Mouse (Mus musculus) hindbrain, postnatal 0 days (tissue): ENCODE measurements around the gene Gm21970. TPM values are rescaled to one million over a fixed set of nuclear protein-coding genes. Genes with fewer than 3 reads are reported as not detected.

Source experiments
- ATAC-seq: fragments of 200-750 bp; cut with Nextera tagmentation; 2 replicates; pipeline ENCODE4 v1.8.0; 2017; ENCODE audit warnings: mild to moderate bottlenecking, moderate TSS enrichment, moderate library complexity
- DNase-seq: peaks from one replicate; pipeline ENCODE4 v3.0.0-alpha.2; 2015; ENCODE audit warnings: low spot score
- H3K27ac ChIP-seq: fragments of 300-500 bp; sonication (generic); 2 replicates; pipeline ENCODE4 v1.5.1; 2014; ENCODE audit warnings: mild to moderate bottlenecking
- H3K27me3 ChIP-seq: fragments of 300-500 bp; sonication (generic); 2 replicates; pipeline ENCODE4 v1.6.1; 2014; ENCODE audit warnings: low read length, mixed read lengths; ENCODE audit not compliant: insufficient read depth
- H3K36me3 ChIP-seq: fragments of 300-500 bp; sonication (generic); 2 replicates; pipeline ENCODE4 v1.6.1; 2014; ENCODE audit warnings: low read length, mixed read lengths; ENCODE audit not compliant: insufficient read depth
- H3K4me1 ChIP-seq: fragments of 300-500 bp; sonication (generic); 2 replicates; pipeline ENCODE4 v1.6.1; 2014; ENCODE audit warnings: antibody characterized with exemption, low read length, mixed read lengths; ENCODE audit not compliant: insufficient read depth
- H3K4me2 ChIP-seq: fragments of 300-500 bp; sonication (generic); 2 replicates; pipeline ENCODE4 v1.6.1; 2014; ENCODE audit warnings: low read depth, mild to moderate bottlenecking, low read length, moderate library complexity, mixed read lengths
- H3K4me3 ChIP-seq: fragments of 300-500 bp; sonication (generic); 2 replicates; pipeline ENCODE4 v1.5.1; 2014; ENCODE audit warnings: low read length
- H3K9ac ChIP-seq: fragments of 300-500 bp; sonication (generic); replicated peaks from 2 replicates; pipeline ENCODE4 v1.6.1; 2014; ENCODE audit warnings: mild to moderate bottlenecking, low read length, moderate library complexity, mixed read lengths
- H3K9me3 ChIP-seq: fragments of 300-500 bp; sonication (generic); 2 replicates; pipeline ENCODE4 v1.6.1; 2016; ENCODE audit warnings: low read length, mixed read lengths
- CTCF ChIP-seq: IDR thresholded peaks from 2 replicates; pipeline ENCODE4 v1.5.1; 2016; ENCODE audit warnings: antibody characterized with exemption, control low read depth, low read depth
- WGBS: fragments of 180-500 bp; shearing (Covaris S2); extraction: QIAGEN DNeasy Blood & Tissue Kit; methylation state at CpG from one replicate; pipeline ENCODE4 v1.1.7; 2014; 5-methylcytosine and 5-hydroxymethylcytosine counted together
- polyA plus RNA-seq: library from polyadenylated mRNA; unstranded; fragments of >200 nt; fragmentation: Nextera tagmentation; extraction: Ambion mirVana; gene quantifications from 2 replicates; pipeline ENCODE4 v1.2.1, GENCODE M21; 2015
- total RNA-seq: library from RNA; depleted of rRNA; stranded (reverse); fragments of >200 nt; gene quantifications from 2 replicates; pipeline ENCODE4 v1.2.3, GENCODE M21; 2014

Gene Gm21970
- total and polyA plus RNA-seq, 2 experiments from 2014 or later, result not detected

GRCm38 (mm10) chr16:91358555-91358954, 33.0 kb upstream of the Gm21970 start:
- Histone ChIP-seq H3K4me3 (no peak overlapping the region), H3K27me3 (no peaks in the 10 kb centered on the region), H3K36me3 (no peaks in the 10 kb centered on the region), H3K4me2 (no peak overlapping the region), H3K9ac (no peak overlapping the region), H3K27ac (no peak overlapping the region), H3K9me3 (no peaks in the 10 kb centered on the region), H3K4me1 (no peaks in the 10 kb centered on the region)
- ATAC-seq (peak; percentile 31; the same call in 1 of the 2 replicates), DNase-seq (peak; percentile 91)
- TF ChIP-seq CTCF, result peak; percentile 81
- WGBS, result 35% methylated on average over 8 of the region's 8 CpGs

- no peak for ATAC-seq
- 92% methylated on average over 13 of the region's 13 CpGs for WGBS
- no peaks in the 10 kb centered on the region for H3K27me3 ChIP-seq
- no peak overlapping the region for H3K27ac ChIP-seq
- no peak overlapping the region for H3K4me2 ChIP-seq
- no peaks in the 10 kb centered on the region for H3K4me1 ChIP-seq
- H3K36me3 ChIP-seq, result no peaks in the 10 kb centered on the region
- no peak overlapping the region for H3K4me3 ChIP-seq
- no peak overlapping the region for H3K9ac ChIP-seq
- no peaks in the 10 kb centered on the region for H3K9me3 ChIP-seq
- DNase-seq, result no peak
- TF ChIP-seq CTCF, result no peak
Observed at GRCm38 (mm10) chr16:91359531-91359930, 32.0 kb upstream of the Gm21970 start.

- Histone ChIP-seq H3K36me3 (no peaks in the 10 kb centered on the region), H3K9ac (no peak overlapping the region), H3K27me3 (no peaks in the 10 kb centered on the region), H3K4me1 (no peaks in the 10 kb centered on the region), H3K4me3 (no peak overlapping the region), H3K4me2 (no peak overlapping the region), H3K9me3 (no peaks in the 10 kb centered on the region), H3K27ac (no peak overlapping the region)
- DNase-seq, result no peak
- 62% methylated on average over 3 of the region's 3 CpGs for WGBS
- no peak for ATAC-seq
- no peak for TF ChIP-seq CTCF
Observed at GRCm38 (mm10) chr16:91360162-91360561, 31.4 kb upstream of the Gm21970 start.

- H3K4me3 ChIP-seq, result no peak overlapping the region
- 77% methylated on average over 2 of the region's 2 CpGs for WGBS
- no peak overlapping the region for H3K9ac ChIP-seq
- no peaks in the 10 kb centered on the region for H3K36me3 ChIP-seq
- no peak for TF ChIP-seq CTCF
- H3K4me2 ChIP-seq, result no peak overlapping the region
- DNase-seq (no peak), ATAC-seq (no peak)
- H3K4me1 ChIP-seq, result no peaks in the 10 kb centered on the region
- H3K27ac ChIP-seq, result no peak overlapping the region
- no peaks in the 10 kb centered on the region for H3K27me3 ChIP-seq
- no peaks in the 10 kb centered on the region for H3K9me3 ChIP-seq
Observed at GRCm38 (mm10) chr16:91362006-91362405, 29.5 kb upstream of the Gm21970 start.

GRCm38 (mm10) chr16:91362616-91363272, 28.8 kb upstream of the Gm21970 start:
- ATAC-seq (no peak), DNase-seq (no peak)
- Histone ChIP-seq H3K36me3 (no peaks in the 10 kb centered on the region), H3K27me3 (no peaks in the 10 kb centered on the region), H3K27ac (peak overlapping the region; percentile 15; the same call in 1 of the 2 replicates), H3K4me2 (no peak overlapping the region), H3K4me3 (no peak overlapping the region), H3K9me3 (no peaks in the 10 kb centered on the region), H3K4me1 (no peaks in the 10 kb centered on the region), H3K9ac (no peak overlapping the region)
- no peak for TF ChIP-seq CTCF
- 44% methylated on average over 12 of the region's 12 CpGs for WGBS

GRCm38 (mm10) chr16:91363483-91363882, 28.0 kb upstream of the Gm21970 start:
- 28% methylated on average over 3 of the region's 3 CpGs for WGBS
- no peak overlapping the region for H3K9ac ChIP-seq
- no peak for ATAC-seq

GRCm38 (mm10) chr16:91366567-91366966, 25.0 kb upstream of the Gm21970 start:
- ATAC-seq (no peak), DNase-seq (no peak)
- Histone ChIP-seq H3K27ac (no peak overlapping the region), H3K9ac (no peak overlapping the region), H3K4me1 (no peaks in the 10 kb centered on the region), H3K36me3 (no peaks in the 10 kb centered on the region), H3K4me2 (no peak overlapping the region), H3K27me3 (no peaks in the 10 kb centered on the region), H3K9me3 (no peaks in the 10 kb centered on the region), H3K4me3 (no peak overlapping the region)
- TF ChIP-seq CTCF, result no peak

More at GRCm38 (mm10) chr16:91363483-91363882, 28.0 kb upstream of the Gm21970 start:
- Histone ChIP-seq H3K4me2 (no peak overlapping the region), H3K27ac (0 out of 2 replicates have a peak overlapping the region, but pooled peaks have one; percentile 15), H3K4me1 (no peaks in the 10 kb centered on the region), H3K4me3 (no peak overlapping the region), H3K27me3 (no peaks in the 10 kb centered on the region), H3K9me3 (no peaks in the 10 kb centered on the region), H3K36me3 (no peaks in the 10 kb centered on the region)
- DNase-seq, result peak; percentile 44
- no peak for TF ChIP-seq CTCF
